11 mouse cellular contexts compared by ENCODE assay signal in genomic region chr12:40789379-40790361, GRCm38 (mm10).
DNase-seq lines count a peak whose midpoint lies in the region; ATAC-seq lines count a peak whose summit lies in the region.
"Had no signal": no experiment of that assay in that cellular context is flagged by ENCODE, and none has a peak within 500 bp of the region (broad histone marks: within the 10 kb centered on the region; RNA-seq: fewer than 3 reads in every experiment).

No protein-coding gene starts in this region.

- H3K9ac ChIP-seq in midbrain, embryonic 11.5 days (ENCODE audit: low read length): no peak overlapping the region
- no peak overlapping the region for H3K9ac ChIP-seq in hindbrain, embryonic 14.5 days
- H3K9ac ChIP-seq: heart, embryonic 13.5 days; limb, embryonic 13.5 days had no signal

- WGBS in midbrain, embryonic 11.5 days: 64% methylated on average over 10 of the region's 10 CpGs
- WGBS in midbrain, embryonic 10.5 days: 73% methylated on average over 10 of the region's 10 CpGs
- WGBS in hindbrain, embryonic 14.5 days: 36% methylated on average over 10 of the region's 10 CpGs

- DNase-seq in embryo, embryonic 10 days (ENCODE audit: low spot score): peak; percentile 42
- no peak for DNase-seq in embryo, embryonic 9.5 days (ENCODE audit: extremely low spot score)
- no peak for DNase-seq in midbrain, embryonic 11.5 days (ENCODE audit: low spot score, missing footprints)
- DNase-seq in midbrain, embryonic 10.5 days (ENCODE audit: low spot score): no peak
- DNase-seq in hindbrain, embryonic 14.5 days (ENCODE audit: low spot score): peak; percentile 35
- no peak for DNase-seq in B cell, adult 2 months
- DNase-seq in T-cell, adult 2 months (ENCODE audit: low spot score): no peak
- DNase-seq in spleen, adult 18-20 months: no peak
- DNase-seq: kidney, postnatal 25 days had no signal

- peaks cover 11% of the 10 kb centered on the region for H3K4me1 ChIP-seq in midbrain, embryonic 11.5 days (ENCODE audit: control insufficient read depth, insufficient read depth, low read length)
- H3K4me1 ChIP-seq in midbrain, embryonic 10.5 days: peaks cover 32% of the 10 kb centered on the region
- peaks cover 34% of the 10 kb centered on the region for H3K4me1 ChIP-seq in hindbrain, embryonic 14.5 days (replicated peaks; ENCODE audit: control insufficient read depth, insufficient read depth, low read length)

- no peak overlapping the region for H3K4me3 ChIP-seq in midbrain, embryonic 11.5 days (ENCODE audit: low read depth, low read length)
- no peak overlapping the region for H3K4me3 ChIP-seq in midbrain, embryonic 10.5 days
- no peak overlapping the region for H3K4me3 ChIP-seq in hindbrain, embryonic 14.5 days (replicated peaks; ENCODE audit: low read length)
- H3K4me3 ChIP-seq: heart, embryonic 13.5 days; limb, embryonic 13.5 days had no signal

- H3K36me3 ChIP-seq in midbrain, embryonic 11.5 days (ENCODE audit: control insufficient read depth, insufficient read depth, low read length): no peaks in the 10 kb centered on the region
- no peaks in the 10 kb centered on the region for H3K36me3 ChIP-seq in midbrain, embryonic 10.5 days
- no peaks in the 10 kb centered on the region for H3K36me3 ChIP-seq in hindbrain, embryonic 14.5 days (replicated peaks; ENCODE audit: control insufficient read depth, insufficient read depth)
- H3K36me3 ChIP-seq: heart, embryonic 13.5 days; limb, embryonic 13.5 days had no signal

- ATAC-seq in midbrain, embryonic 11.5 days (ENCODE audit: low FRiP score): peak; percentile 61
- ATAC-seq in hindbrain, embryonic 14.5 days (ENCODE audit: low FRiP score): peak; percentile 80

- no peaks in the 10 kb centered on the region for H3K27me3 ChIP-seq in midbrain, embryonic 11.5 days (ENCODE audit: control insufficient read depth, insufficient read depth, low read length)
- no peaks in the 10 kb centered on the region for H3K27me3 ChIP-seq in midbrain, embryonic 10.5 days (ENCODE audit: low read depth, poor library complexity, severe bottlenecking)
- no peaks in the 10 kb centered on the region for H3K27me3 ChIP-seq in hindbrain, embryonic 14.5 days (ENCODE audit: control insufficient read depth, insufficient read depth, low read length)

- H3K9me3 ChIP-seq in midbrain, embryonic 11.5 days (ENCODE audit: control insufficient read depth, low read length): no peaks in the 10 kb centered on the region
- no peaks in the 10 kb centered on the region for H3K9me3 ChIP-seq in midbrain, embryonic 10.5 days (replicated peaks)
- no peaks in the 10 kb centered on the region for H3K9me3 ChIP-seq in hindbrain, embryonic 14.5 days (ENCODE audit: control insufficient read depth, low read length)
- H3K9me3 ChIP-seq: heart, embryonic 13.5 days; limb, embryonic 13.5 days had no signal

- no peak overlapping the region for H3K4me2 ChIP-seq in midbrain, embryonic 11.5 days
- H3K4me2 ChIP-seq in hindbrain, embryonic 14.5 days (replicated peaks): no peak overlapping the region
- H3K4me2 ChIP-seq: heart, embryonic 13.5 days; limb, embryonic 13.5 days had no signal

- no peak overlapping the region for H3K27ac ChIP-seq in midbrain, embryonic 11.5 days (ENCODE audit: low read depth, low read length)
- no peak overlapping the region for H3K27ac ChIP-seq in midbrain, embryonic 10.5 days (replicated peaks)
- peak overlapping the region; percentile 50 for H3K27ac ChIP-seq in hindbrain, embryonic 14.5 days
- H3K27ac ChIP-seq: heart, embryonic 13.5 days; limb, embryonic 13.5 days had no signal

Comparison
In these comparisons a context has a peak if more than half of its experiments do, and no peak if none do; other contexts are left out.
1. DNase-seq: peak in embryo, embryonic 10 days (single experiment) and hindbrain, embryonic 14.5 days (single experiment); none in embryo, embryonic 9.5 days (single experiment), midbrain, embryonic 11.5 days (single experiment), midbrain, embryonic 10.5 days (single experiment), B cell, adult 2 months (0 of 2), T-cell, adult 2 months (single experiment) and spleen, adult 18-20 months (0 of 2).